Mouse (Mus musculus): ENCODE measurements around the gene Lpcat2b.

Gene Lpcat2b

GRCm38 (mm10) chr5:107449620-107450019, 18.3 kb downstream of the Lpcat2b start:
- DNase-seq, result no peak

GRCm38 (mm10) chr5:107450299-107450698, 18.9 kb downstream of the Lpcat2b start:
- DNase-seq, result no peak

GRCm38 (mm10) chr5:107462147-107463076, 31.1 kb downstream of the Lpcat2b start:
- no peak for DNase-seq

- no peak for DNase-seq
Observed at GRCm38 (mm10) chr5:107466501-107466900, 35.2 kb downstream of the Lpcat2b start.

GRCm38 (mm10) chr5:107467098-107467497, 35.7 kb downstream of the Lpcat2b start:
- DNase-seq, result no peak

- DNase-seq, result no peak
Observed at GRCm38 (mm10) chr5:107470600-107471329, 39.4 kb downstream of the Lpcat2b start.

- DNase-seq, result no peak
Observed at GRCm38 (mm10) chr5:107480194-107480593, 48.8 kb downstream of the Lpcat2b start.
